Mouse (Mus musculus): ENCODE results near the gene Phgdh.

DNA sequence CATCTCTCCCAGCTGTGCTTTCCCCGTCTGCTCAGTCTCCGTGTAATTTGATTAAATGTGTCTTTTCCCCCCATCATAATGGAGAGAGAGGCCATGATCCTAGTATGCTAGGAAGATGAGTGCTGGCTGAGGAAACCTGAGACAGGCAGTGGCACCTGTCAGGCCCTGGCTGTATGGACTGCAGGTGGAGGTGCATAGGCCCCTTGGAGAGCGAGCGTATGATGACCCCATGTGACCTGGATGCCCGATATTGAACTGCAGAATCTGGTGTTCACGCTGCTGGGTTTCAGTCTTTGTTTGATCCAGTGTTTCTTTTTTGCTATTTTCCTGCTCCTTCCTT is 16.2 kb upstream of the Phgdh start:
- TF ChIP-seq MAFK (IDR thresholded peaks at IDR 0.05; ENCODE audit: insufficient read depth, low read depth, low read length) = no peak
- TF ChIP-seq ZNF384 (IDR thresholded peaks at IDR 0.05; ENCODE audit: low read depth, low read length) = no peak

Data from ES-E14 (cell line).